Mouse (Mus musculus) hindbrain, embryonic 10.5 days (tissue): Measurements from ENCODE around the gene Acbd3. TPM values are rescaled to one million over a fixed set of nuclear protein-coding genes. Genes with fewer than 3 reads are reported as not detected.

Experiments
- DNase-seq: peaks from one replicate; pipeline ENCODE4 v3.0.0-alpha.2; 2017; ENCODE audit warnings: low spot score
- H3K27ac ChIP-seq: fragments of 300-500 bp; sonication (generic); 2 replicates; pipeline ENCODE4 v1.5.1; 2016; ENCODE audit warnings: mild to moderate bottlenecking, moderate library complexity
- H3K27me3 ChIP-seq: fragments of 300-500 bp; sonication (generic); 2 replicates; pipeline ENCODE4 v1.6.1; 2016; ENCODE audit warnings: mild to moderate bottlenecking; ENCODE audit not compliant: poor library complexity, insufficient read depth, severe bottlenecking
- H3K36me3 ChIP-seq: fragments of 300-500 bp; sonication (generic); 2 replicates; pipeline ENCODE4 v1.6.1; 2016; ENCODE audit warnings: mild to moderate bottlenecking, moderate library complexity
- H3K4me1 ChIP-seq: fragments of 300-500 bp; sonication (generic); replicated peaks from 2 replicates; pipeline ENCODE4 v1.6.1; 2016; ENCODE audit warnings: mild to moderate bottlenecking
- H3K4me3 ChIP-seq: fragments of 300-500 bp; sonication (generic); 2 replicates; pipeline ENCODE4 v1.5.1; 2016; ENCODE audit warnings: mild to moderate bottlenecking, moderate library complexity
- H3K9me3 ChIP-seq: fragments of 300-500 bp; sonication (generic); 2 replicates; pipeline ENCODE4 v1.6.1; 2016; ENCODE audit warnings: mild to moderate bottlenecking, moderate library complexity
- WGBS: fragments of 180-500 bp; shearing (Covaris S2); methylation state at CpG from one replicate; pipeline ENCODE4 v1.1.7; 2016; 5-methylcytosine and 5-hydroxymethylcytosine counted together
- polyA plus RNA-seq: library from polyadenylated mRNA; unstranded; fragments of >200 nt; fragmentation: Nextera tagmentation; extraction: Ambion mirVana; gene quantifications from 2 replicates; pipeline ENCODE4 v1.2.1, GENCODE M21; 2016

The Acbd3 gene
- polyA plus RNA-seq, 1 experiment from 2014 or later = 15.1 TPM

- WGBS = 71% methylated on average over 1 of the region's 1 CpGs
- Histone ChIP-seq H3K9me3 (no peaks in the 10 kb centered on the region), H3K4me3 (no peak overlapping the region), H3K36me3 (no peaks in the 10 kb centered on the region), H3K27ac (no peak overlapping the region), H3K27me3 (no peaks in the 10 kb centered on the region), H3K4me1 (peaks cover 29% of the 10 kb centered on the region)
- no peak for DNase-seq
These were observed 2.1 kb upstream of the Acbd3 start for GRCm38 (mm10) chr1:180723701-180724238.

GRCm38 (mm10) chr1:180726183-180726582, 340 bp downstream of the Acbd3 start:
- H3K4me1 ChIP-seq = peaks cover 29% of the 10 kb centered on the region
- DNase-seq = no peak
- H3K27ac ChIP-seq = peak overlapping the region; percentile 98
- WGBS = under 1% methylated on average over 42 of the region's 42 CpGs
- H3K9me3 ChIP-seq = no peaks in the 10 kb centered on the region
- no peaks in the 10 kb centered on the region for H3K36me3 ChIP-seq
- no peaks in the 10 kb centered on the region for H3K27me3 ChIP-seq
- H3K4me3 ChIP-seq = peak overlapping the region; percentile 96

- no peaks in the 10 kb centered on the region for H3K9me3 ChIP-seq
- DNase-seq = no peak
- no peaks in the 10 kb centered on the region for H3K27me3 ChIP-seq
- no peak overlapping the region for H3K27ac ChIP-seq
- peaks cover 29% of the 10 kb centered on the region for H3K4me1 ChIP-seq
- 95% methylated on average over 3 of the region's 3 CpGs for WGBS
- H3K36me3 ChIP-seq = peaks cover 14% of the 10 kb centered on the region
- no peak overlapping the region for H3K4me3 ChIP-seq
These were observed 3.4 kb downstream of the Acbd3 start for GRCm38 (mm10) chr1:180729231-180729630.

GRCm38 (mm10) chr1:180747827-180748226, 22.0 kb downstream of the Acbd3 start:
- peaks cover 92% of the 10 kb centered on the region for H3K36me3 ChIP-seq
- H3K4me3 ChIP-seq = no peak overlapping the region
- no peak overlapping the region for H3K27ac ChIP-seq
- DNase-seq = no peak
- no peaks in the 10 kb centered on the region for H3K4me1 ChIP-seq
- H3K27me3 ChIP-seq = no peaks in the 10 kb centered on the region
- H3K9me3 ChIP-seq = no peaks in the 10 kb centered on the region

DNA sequence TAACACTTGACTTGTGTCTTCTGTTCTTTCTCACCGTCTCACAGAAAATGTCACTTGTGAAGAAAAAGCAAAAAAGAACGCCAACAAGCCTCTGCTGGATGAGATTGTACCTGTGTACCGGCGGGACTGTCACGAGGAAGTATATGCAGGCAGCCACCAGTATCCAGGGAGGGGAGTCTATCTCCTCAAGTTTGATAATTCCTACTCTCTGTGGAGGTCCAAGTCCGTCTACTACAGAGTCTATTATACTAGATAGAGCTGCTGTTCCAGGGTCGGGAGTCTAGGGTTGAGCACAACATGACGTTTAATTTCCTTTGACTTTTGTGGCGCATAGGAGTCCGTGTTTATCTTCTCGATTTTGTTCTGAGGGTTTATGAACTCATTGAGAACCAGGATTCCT, 26.3 kb downstream of the Acbd3 start:
- WGBS = 94% methylated on average over 11 of the region's 11 CpGs
- Histone ChIP-seq H3K27me3 (no peaks in the 10 kb centered on the region), H3K9me3 (no peaks in the 10 kb centered on the region), H3K4me1 (no peaks in the 10 kb centered on the region), H3K4me3 (no peak overlapping the region), H3K36me3 (peaks cover 72% of the 10 kb centered on the region), H3K27ac (no peak overlapping the region)
- DNase-seq = no peak

GRCm38 (mm10) chr1:180754376-180754775, 28.5 kb downstream of the Acbd3 start:
- no peak overlapping the region for H3K27ac ChIP-seq
- no peak overlapping the region for H3K4me3 ChIP-seq
- DNase-seq = no peak
- no peaks in the 10 kb centered on the region for H3K27me3 ChIP-seq
- WGBS = 90% methylated on average over 8 of the region's 8 CpGs
- H3K9me3 ChIP-seq = no peaks in the 10 kb centered on the region
- no peaks in the 10 kb centered on the region for H3K4me1 ChIP-seq
- H3K36me3 ChIP-seq = peaks cover 53% of the 10 kb centered on the region

DNA sequence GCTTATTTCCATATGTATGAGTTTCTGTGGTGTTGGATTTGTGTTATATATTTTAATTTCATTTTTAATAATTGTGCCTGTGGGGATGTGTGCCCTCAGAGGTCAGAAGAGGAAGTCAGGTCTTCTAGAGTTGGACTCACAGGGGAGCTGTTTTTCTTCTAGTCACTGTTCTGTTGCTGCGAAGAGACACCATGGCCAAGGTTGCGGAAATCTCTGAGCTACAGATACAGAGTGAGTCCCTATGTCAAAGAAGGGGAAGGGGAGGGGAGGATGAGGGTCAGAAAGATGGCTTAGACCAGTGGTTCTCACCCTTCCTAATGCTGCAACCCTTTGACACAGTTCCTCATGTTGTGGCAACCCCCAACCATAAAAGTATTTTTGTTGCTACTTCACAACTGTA, 30.9 kb downstream of the Acbd3 start:
- Histone ChIP-seq H3K4me3 (no peak overlapping the region), H3K9me3 (no peaks in the 10 kb centered on the region), H3K27me3 (no peaks in the 10 kb centered on the region), H3K36me3 (peaks cover 37% of the 10 kb centered on the region), H3K27ac (no peak overlapping the region), H3K4me1 (no peaks in the 10 kb centered on the region)
- WGBS = 97% methylated on average over 2 of the region's 2 CpGs
- DNase-seq = no peak

GRCm38 (mm10) chr1:180757252-180757955, 31.6 kb downstream of the Acbd3 start:
- Histone ChIP-seq H3K36me3 (peaks cover 30% of the 10 kb centered on the region), H3K27me3 (0 out of 2 replicates have a peak, but pooled peaks cover 3% of the 10 kb centered on the region), H3K27ac (no peak overlapping the region), H3K4me3 (no peak overlapping the region), H3K9me3 (no peaks in the 10 kb centered on the region), H3K4me1 (no peaks in the 10 kb centered on the region)
- 94% methylated on average over 3 of the region's 3 CpGs for WGBS
- DNase-seq = no peak

- WGBS = 88% methylated on average over 7 of the region's 7 CpGs
- Histone ChIP-seq H3K4me1 (peaks cover 3% of the 10 kb centered on the region), H3K4me3 (no peak overlapping the region), H3K27me3 (peaks cover 8% of the 10 kb centered on the region), H3K27ac (no peak overlapping the region), H3K36me3 (peaks cover 24% of the 10 kb centered on the region), H3K9me3 (no peaks in the 10 kb centered on the region)
- DNase-seq = no peak
These were observed 32.2 kb downstream of the Acbd3 start for GRCm38 (mm10) chr1:180757956-180758520.

GRCm38 (mm10) chr1:180762180-180762579, 36.3 kb downstream of the Acbd3 start:
- WGBS = 79% methylated on average over 11 of the region's 11 CpGs
- Histone ChIP-seq H3K4me1 (peaks cover 12% of the 10 kb centered on the region), H3K27me3 (peaks cover 8% of the 10 kb centered on the region), H3K4me3 (no peak overlapping the region), H3K27ac (no peak overlapping the region), H3K9me3 (no peaks in the 10 kb centered on the region), H3K36me3 (0 out of 2 replicates have a peak, but pooled peaks cover 3% of the 10 kb centered on the region)
- no peak for DNase-seq

- H3K4me1 ChIP-seq = peaks cover 17% of the 10 kb centered on the region
These were observed 36.8 kb downstream of the Acbd3 start for GRCm38 (mm10) chr1:180762679-180763078.

DNA sequence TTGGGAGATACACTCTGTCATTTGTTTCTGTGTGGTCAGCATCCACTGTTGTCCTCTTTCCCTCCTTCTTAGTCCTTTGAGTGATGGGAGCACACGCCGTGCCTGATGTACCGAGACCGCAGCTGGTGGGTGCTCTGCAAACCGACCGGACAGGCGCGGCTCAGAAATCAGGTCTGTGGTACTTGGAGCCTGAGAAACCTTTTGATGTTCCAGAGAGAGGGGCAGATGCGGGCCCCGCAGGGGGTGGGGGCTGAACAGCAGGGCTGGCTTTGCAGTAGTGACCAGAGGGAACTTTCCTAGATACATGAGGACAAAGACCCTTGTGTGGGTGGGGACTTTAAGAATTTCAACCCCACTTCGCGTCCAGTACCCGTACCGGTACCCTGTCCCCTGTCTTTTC, 37.5 kb downstream of the Acbd3 start:
- peak; percentile 60 for DNase-seq
- WGBS = 6% methylated on average over 14 of the region's 14 CpGs
- Histone ChIP-seq H3K9me3 (no peaks in the 10 kb centered on the region), H3K4me3 (peak overlapping the region; percentile 57), H3K27me3 (peaks cover 8% of the 10 kb centered on the region), H3K4me1 (peaks cover 24% of the 10 kb centered on the region), H3K27ac (peak overlapping the region; percentile 76), H3K36me3 (no peaks in the 10 kb centered on the region)

More at GRCm38 (mm10) chr1:180762679-180763078, 36.8 kb downstream of the Acbd3 start:
- DNase-seq = no peak
- 82% methylated on average over 8 of the region's 8 CpGs for WGBS
- Histone ChIP-seq H3K9me3 (no peaks in the 10 kb centered on the region), H3K27ac (peak overlapping the region; percentile 76), H3K36me3 (0 out of 2 replicates have a peak, but pooled peaks cover 3% of the 10 kb centered on the region), H3K4me3 (peak overlapping the region; percentile 57), H3K27me3 (peaks cover 8% of the 10 kb centered on the region)

DNA sequence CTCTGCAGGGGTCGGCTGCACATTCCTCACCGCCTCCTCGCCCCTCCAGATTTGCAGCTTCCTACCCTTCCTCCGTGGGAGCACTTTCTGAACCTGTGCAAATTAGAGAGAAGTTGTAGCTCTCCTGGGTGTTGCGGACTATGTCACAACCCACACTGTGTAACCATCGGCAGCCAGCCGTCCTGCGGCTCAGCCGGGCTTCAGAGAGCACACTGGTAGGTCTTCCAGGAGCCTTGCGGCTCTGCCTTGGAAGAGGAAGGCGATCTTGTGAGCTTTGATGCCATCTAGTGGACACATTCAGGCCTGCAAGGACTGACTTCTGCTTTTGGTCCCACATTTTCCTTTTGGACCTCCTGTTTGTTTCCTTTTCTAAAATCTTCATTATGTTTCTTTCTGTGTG, 38.0 kb downstream of the Acbd3 start:
- WGBS = 0% methylated on average over 11 of the region's 11 CpGs
- DNase-seq = peak; percentile 85

More for the DNA sequence above, 38.0 kb downstream of the Acbd3 start:
- H3K4me1 ChIP-seq = peaks cover 29% of the 10 kb centered on the region
- H3K27me3 ChIP-seq = peaks cover 8% of the 10 kb centered on the region
- H3K27ac ChIP-seq = peak overlapping the region; percentile 76
- peak overlapping the region; percentile 57 for H3K4me3 ChIP-seq
- H3K9me3 ChIP-seq = no peaks in the 10 kb centered on the region
- no peaks in the 10 kb centered on the region for H3K36me3 ChIP-seq
